Mouse (Mus musculus): ENCODE measurements at regions not wholly inside any gene's neighbourhood (a gene's known extent, or its start where the extent isn't known, plus 50 kb on each side); places are given as distances from the start of the nearest gene placed in this dataset.

- TF ChIP-seq CTCF (IDR thresholded peaks at IDR 0.05): no peak
- DNase-seq (ENCODE audit: extremely low spot score in 1 of 2, low spot score in 2 of 2): no peak
- intact Hi-C loops (cut with DNase I): no loop called here
Observed at GRCm38 (mm10) chr6:99964007-99964406, 237.8 kb upstream of the Prok2 start.

GRCm38 (mm10) chr6:99959371-99959770, 233.2 kb upstream of the Prok2 start:
- DNase-seq (ENCODE audit: extremely low spot score in 1 of 2, low spot score in 2 of 2): no peak
- TF ChIP-seq CTCF (IDR thresholded peaks at IDR 0.05): no peak
- no peak overlapping the region for H3K27ac ChIP-seq
- no peak overlapping the region for H3K4me3 ChIP-seq
- intact Hi-C loops (cut with DNase I): no loop called here

More at GRCm38 (mm10) chr6:99964007-99964406, 237.8 kb upstream of the Prok2 start:
- Histone ChIP-seq H3K27ac (no peak overlapping the region), H3K4me3 (no peak overlapping the region)

- no peak overlapping the region for H3K27ac ChIP-seq
- intact Hi-C loops (cut with DNase I): no loop called here
- H3K4me3 ChIP-seq: no peak overlapping the region
- no peak for TF ChIP-seq CTCF (IDR thresholded peaks at IDR 0.05)
- DNase-seq (ENCODE audit: extremely low spot score in 1 of 2, low spot score in 2 of 2): no peak
Observed at GRCm38 (mm10) chr6:99954832-99955830, 228.9 kb upstream of the Prok2 start.

GRCm38 (mm10) chr6:99953980-99954776, 228.0 kb upstream of the Prok2 start:
- Histone ChIP-seq H3K4me3 (no peak overlapping the region), H3K27ac (no peak overlapping the region)
- TF ChIP-seq CTCF (IDR thresholded peaks at IDR 0.05): no peak
- intact Hi-C loops (cut with DNase I): no loop called here
- DNase-seq (ENCODE audit: extremely low spot score in 1 of 2, low spot score in 2 of 2): no peak

- intact Hi-C loops (cut with DNase I): no loop called here
- DNase-seq (ENCODE audit: extremely low spot score in 1 of 2, low spot score in 2 of 2): no peak
- Histone ChIP-seq H3K4me3 (no peak overlapping the region), H3K27ac (no peak overlapping the region)
- no peak for TF ChIP-seq CTCF (IDR thresholded peaks at IDR 0.05)
Observed at GRCm38 (mm10) chr6:99950811-99951210, 224.6 kb upstream of the Prok2 start.

GRCm38 (mm10) chr6:99946917-99947316, 220.7 kb upstream of the Prok2 start:
- Histone ChIP-seq H3K4me3 (no peak overlapping the region), H3K27ac (no peak overlapping the region)
- intact Hi-C loops (cut with DNase I): no loop called here
- no peak for DNase-seq (ENCODE audit: extremely low spot score in 1 of 2, low spot score in 2 of 2)
- TF ChIP-seq CTCF (IDR thresholded peaks at IDR 0.05): no peak

- no peak overlapping the region for H3K27ac ChIP-seq
- intact Hi-C loops (cut with DNase I): no loop called here
- no peak overlapping the region for H3K4me3 ChIP-seq
- no peak for DNase-seq (ENCODE audit: extremely low spot score in 1 of 2, low spot score in 2 of 2)
- no peak for TF ChIP-seq CTCF (IDR thresholded peaks at IDR 0.05)
Observed at GRCm38 (mm10) chr6:99946481-99946880, 220.3 kb upstream of the Prok2 start.

- DNase-seq (ENCODE audit: extremely low spot score in 1 of 2, low spot score in 2 of 2): no peak
- Histone ChIP-seq H3K27ac (no peak overlapping the region), H3K4me3 (no peak overlapping the region)
- intact Hi-C loops (cut with DNase I): no loop called here
- TF ChIP-seq CTCF (IDR thresholded peaks at IDR 0.05): no peak
Observed at GRCm38 (mm10) chr6:99945691-99946090, 219.5 kb upstream of the Prok2 start.

- TF ChIP-seq CTCF (IDR thresholded peaks at IDR 0.05): no peak
- Histone ChIP-seq H3K27ac (no peak overlapping the region), H3K4me3 (no peak overlapping the region)
- no peak for DNase-seq (ENCODE audit: extremely low spot score in 1 of 2, low spot score in 2 of 2)
- intact Hi-C loops (cut with DNase I): no loop called here
Observed at GRCm38 (mm10) chr6:99942958-99943357, 216.8 kb upstream of the Prok2 start.

GRCm38 (mm10) chr6:99940118-99940517, 213.9 kb upstream of the Prok2 start:
- intact Hi-C loops (cut with DNase I): no loop called here
- no peak for TF ChIP-seq CTCF (IDR thresholded peaks at IDR 0.05)
- no peak overlapping the region for H3K4me3 ChIP-seq
- no peak overlapping the region for H3K27ac ChIP-seq
- DNase-seq (ENCODE audit: extremely low spot score in 1 of 2, low spot score in 2 of 2): no peak

GRCm38 (mm10) chr6:99939382-99939781, 213.2 kb upstream of the Prok2 start:
- intact Hi-C loops (cut with DNase I): no loop called here
- no peak for TF ChIP-seq CTCF (IDR thresholded peaks at IDR 0.05)
- Histone ChIP-seq H3K4me3 (no peak overlapping the region), H3K27ac (no peak overlapping the region)
- DNase-seq (ENCODE audit: extremely low spot score in 1 of 2, low spot score in 2 of 2): no peak

- DNase-seq (ENCODE audit: extremely low spot score in 1 of 2, low spot score in 2 of 2): no peak
- intact Hi-C loops (cut with DNase I): no loop called here
- no peak overlapping the region for H3K27ac ChIP-seq
- no peak overlapping the region for H3K4me3 ChIP-seq
- TF ChIP-seq CTCF (IDR thresholded peaks at IDR 0.05): no peak
Observed at GRCm38 (mm10) chr6:99938949-99939348, 212.8 kb upstream of the Prok2 start.

Data from left cerebral cortex, adult 2 months (tissue).